Mouse (Mus musculus) heart, adult 2 months (tissue): ENCODE results near the gene Srsf11. TPM values are rescaled to one million over a fixed set of nuclear protein-coding genes. Genes with fewer than 3 reads are reported as not detected.

Experiments
- DNase-seq, 2 experiments: peaks; one replicate each; pipeline ENCODE4 v3.0.0; 2021
- H3K27ac ChIP-seq: fragments of 200-600 bp; 2 replicates; pipeline ENCODE4 v1.8.1; 2022
- H3K27me3 ChIP-seq: fragments of 200-500 bp; 2 replicates; pipeline ENCODE4 v1.6.1; 2012; ENCODE audit warnings: mild to moderate bottlenecking, low read length, inconsistent platforms, mixed read lengths; ENCODE audit not compliant: control insufficient read depth, insufficient read depth
- H3K36me3 ChIP-seq: fragments of 200-500 bp; 2 replicates; pipeline ENCODE4 v1.6.1; 2012; ENCODE audit warnings: low read length, inconsistent platforms; ENCODE audit not compliant: control insufficient read depth, insufficient read depth
- H3K4me1 ChIP-seq: fragments of 200-500 bp; 2 replicates; pipeline ENCODE4 v1.6.1; 2011; ENCODE audit warnings: low read length; ENCODE audit not compliant: control insufficient read depth, insufficient read depth
- H3K4me3 ChIP-seq: fragments of 200-600 bp; 2 replicates; pipeline ENCODE4 v1.8.1; 2022
- H3K79me2 ChIP-seq: fragments of 200-500 bp; replicated peaks from 2 replicates; pipeline ENCODE4 v1.6.1; 2012; ENCODE audit warnings: mild to moderate bottlenecking, inconsistent platforms, low read length, moderate library complexity, mixed read lengths; ENCODE audit not compliant: control insufficient read depth, insufficient read depth
- H3K9ac ChIP-seq: fragments of 200-500 bp; 2 replicates; pipeline ENCODE4 v1.6.1; 2012; ENCODE audit warnings: low read depth, mild to moderate bottlenecking, control low read depth, inconsistent platforms, low read length, mixed read lengths
- CTCF ChIP-seq: fragments of 200-600 bp; IDR thresholded peaks from 2 replicates; pipeline ENCODE4 v1.8.1; 2022; ENCODE audit warnings: antibody characterized with exemption, mild to moderate bottlenecking, moderate library complexity
- EP300 ChIP-seq: fragments of 200-500 bp; IDR thresholded peaks from 2 replicates; pipeline ENCODE4 v1.6.1; 2011; ENCODE audit warnings: low read depth, low read length, control low read depth; ENCODE audit not compliant: insufficient read depth
- POLR2A ChIP-seq: fragments of 200-500 bp; IDR thresholded peaks from 2 replicates; pipeline ENCODE4 v1.6.1; 2011; ENCODE audit warnings: mild to moderate bottlenecking, low read depth, low read length, control low read depth; ENCODE audit not compliant: insufficient read depth
- WGBS: fragments of 180-500 bp; shearing (Covaris S2); methylation state at CpG from one replicate; pipeline ENCODE4 v1.1.7; 2018; 5-methylcytosine and 5-hydroxymethylcytosine counted together
- intact Hi-C: fragments of 180-260 bp; cut with DNase I; formaldehyde crosslinking; loops from one replicate; pipeline ENCODE4 v1.15.1; 2025
- polyA plus RNA-seq: library from polyadenylated mRNA; depleted of rRNA; stranded (reverse); fragments of >200 nt; gene quantifications from 2 replicates; pipeline ENCODE4 v1.2.3, GENCODE M21; 2012; rRNA removed
- total RNA-seq, 2 experiments: library from RNA; stranded (reverse); gene quantifications; 2 replicates each; pipeline ENCODE4 v1.2.3; 2021

Gene Srsf11
- total and polyA plus RNA-seq, 3 experiments = 32.4 to 114 (median 36.9) TPM

- Histone ChIP-seq H3K9ac (no peak overlapping the region), H3K4me1 (no peaks in the 10 kb centered on the region), H3K27ac (no peak overlapping the region), H3K79me2 (no peaks in the 10 kb centered on the region), H3K36me3 (no peaks in the 10 kb centered on the region), H3K27me3 (no peaks in the 10 kb centered on the region), H3K4me3 (no peak overlapping the region)
- intact Hi-C loops = no loop called here
- no peak for TF ChIP-seq CTCF
- no peak for TF ChIP-seq POLR2A
- TF ChIP-seq EP300 = no peak
- no peak for DNase-seq
- 35% methylated on average over 1 of the region's 1 CpGs for WGBS
These were observed 37.6 kb downstream of the Srsf11 start for GRCm38 (mm10) chr3:157998742-157999369.

GRCm38 (mm10) chr3:157995726-157996125 is 40.7 kb downstream of the Srsf11 start:
- Histone ChIP-seq H3K79me2 (no peaks in the 10 kb centered on the region), H3K4me3 (no peak overlapping the region), H3K9ac (no peak overlapping the region), H3K27ac (no peak overlapping the region), H3K27me3 (no peaks in the 10 kb centered on the region), H3K4me1 (no peaks in the 10 kb centered on the region), H3K36me3 (no peaks in the 10 kb centered on the region)
- DNase-seq = no peak
- no peak for TF ChIP-seq CTCF
- no peak for TF ChIP-seq POLR2A
- no peak for TF ChIP-seq EP300
- intact Hi-C loops = no loop called here
- WGBS = 95% methylated on average over 2 of the region's 2 CpGs

- H3K4me1 ChIP-seq = no peaks in the 10 kb centered on the region
- H3K27me3 ChIP-seq = no peaks in the 10 kb centered on the region
- H3K79me2 ChIP-seq = no peaks in the 10 kb centered on the region
- H3K36me3 ChIP-seq = no peaks in the 10 kb centered on the region
- no peak overlapping the region for H3K4me3 ChIP-seq
- no peak for DNase-seq
- no peak overlapping the region for H3K9ac ChIP-seq
- intact Hi-C loops = no loop called here
- TF ChIP-seq EP300 (no peak), CTCF (no peak), POLR2A (no peak)
- no peak overlapping the region for H3K27ac ChIP-seq
These were observed 43.1 kb downstream of the Srsf11 start for GRCm38 (mm10) chr3:157993322-157993721.

- H3K27me3 ChIP-seq = no peaks in the 10 kb centered on the region
- no peak overlapping the region for H3K9ac ChIP-seq
- no peaks in the 10 kb centered on the region for H3K4me1 ChIP-seq
- H3K4me3 ChIP-seq = no peak overlapping the region
- H3K27ac ChIP-seq = no peak overlapping the region
- H3K36me3 ChIP-seq = no peaks in the 10 kb centered on the region
- DNase-seq = no peak
- intact Hi-C loops = no loop called here
- TF ChIP-seq CTCF (no peak), POLR2A (no peak)
- H3K79me2 ChIP-seq = peaks cover 2% of the 10 kb centered on the region; the same call in 1 of the 2 replicates
These were observed 56.8 kb downstream of the Srsf11 start for GRCm38 (mm10) chr3:157979619-157980018.

- DNase-seq = no peak
- Histone ChIP-seq H3K9ac (no peak overlapping the region), H3K36me3 (no peaks in the 10 kb centered on the region), H3K79me2 (no peaks in the 10 kb centered on the region), H3K27me3 (no peaks in the 10 kb centered on the region), H3K4me3 (no peak overlapping the region), H3K27ac (no peak overlapping the region), H3K4me1 (no peaks in the 10 kb centered on the region)
- 96% methylated on average over 2 of the region's 2 CpGs for WGBS
- TF ChIP-seq POLR2A = no peak
- no peak for TF ChIP-seq CTCF
- no peak for TF ChIP-seq EP300
- intact Hi-C loops = no loop called here
These were observed 63.2 kb downstream of the Srsf11 start for GRCm38 (mm10) chr3:157973236-157973635.

- Histone ChIP-seq H3K4me3 (no peak overlapping the region), H3K27ac (no peak overlapping the region), H3K27me3 (no peaks in the 10 kb centered on the region), H3K4me1 (no peaks in the 10 kb centered on the region), H3K36me3 (no peaks in the 10 kb centered on the region), H3K9ac (no peak overlapping the region), H3K79me2 (no peaks in the 10 kb centered on the region)
- no peak for DNase-seq
- intact Hi-C loops = no loop called here
- WGBS = 85% methylated on average over 2 of the region's 2 CpGs
- TF ChIP-seq POLR2A (no peak), CTCF (no peak), EP300 (no peak)
These were observed 65.3 kb downstream of the Srsf11 start for GRCm38 (mm10) chr3:157971151-157971550.

Other genes starting within 250 kb of the Srsf11 start
- gene Cth, start 111.6 kb downstream of the Srsf11 start, total RNA-seq = 1 to 10 TPM in 1 of 2 experiments, under 1 TPM in 1; 0.93 to 4.8 TPM
- 1.3 and 1.8 TPM in 2 replicates for gene Cth, start 111.6 kb downstream of the Srsf11 start, polyA plus RNA-seq
- gene Ankrd13c, start 89.4 kb downstream of the Srsf11 start, total RNA-seq = 10 to 100 TPM; 28.8 to 31.5 TPM
- 7.5 and 10.7 TPM in 2 replicates for gene Ankrd13c, start 89.4 kb downstream of the Srsf11 start, polyA plus RNA-seq
- gene Lrrc40, start within 50 bp of the Srsf11 start, total RNA-seq = 10 to 100 TPM in 1 of 2 experiments, 1 to 10 TPM in 1; 9.5 to 10.4 TPM
- 4.2 and 7.8 TPM in 2 replicates for gene Lrrc40, start within 50 bp of the Srsf11 start, polyA plus RNA-seq